9 mouse cellular contexts compared by ENCODE assay signal in the genomic region with DNA sequence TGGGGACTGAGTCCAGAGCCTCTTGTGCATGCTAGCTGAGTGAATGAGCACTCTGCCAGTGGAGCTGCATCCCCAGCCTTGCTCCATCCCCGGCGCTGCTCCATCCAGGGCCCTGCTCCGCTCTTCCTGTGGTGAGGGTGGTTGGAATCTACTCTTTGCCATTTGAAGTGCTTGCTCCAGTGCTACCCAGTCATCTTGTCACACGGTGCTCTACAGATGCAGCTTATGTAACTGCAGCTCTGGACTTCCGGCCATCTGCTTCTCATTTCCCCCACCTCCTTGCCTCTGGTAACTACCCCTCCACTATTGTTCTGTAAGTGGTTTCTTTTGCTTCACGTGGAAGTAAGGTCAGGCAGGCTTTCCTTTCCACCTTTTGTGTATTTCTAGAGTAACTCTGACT. TPM values are rescaled to one million over a fixed set of nuclear protein-coding genes. Genes with fewer than 3 reads are reported as not detected.
A peak's percentile ranks its signal among the peaks of the same experiment; 100 is the strongest.
DNase-seq lines count a peak whose midpoint lies in the region; ATAC-seq lines count a peak whose summit lies in the region.
"Had no signal": no experiment of that assay in that cellular context is flagged by ENCODE, and none has a peak within 500 bp of the region (broad histone marks: within the 10 kb centered on the region; RNA-seq: fewer than 3 reads in every experiment).

No protein-coding gene starts in this region.

- DNase-seq in kidney, adult 9 months: peak; percentile 31
- no peak for DNase-seq in kidney, postnatal 14 days
- DNase-seq in A20 (ENCODE audit: low read depth, low spot score) (peak; percentile 35), MN1 (ENCODE audit: low spot score) (no peak)
- peak; percentile 10 for DNase-seq in embryo, embryonic 9.5 days (ENCODE audit: extremely low spot score)
- peak; percentile 58 for DNase-seq in lung, postnatal 36 days
- DNase-seq in adrenal gland, postnatal 36 days: no peak

- ATAC-seq in activated CD4-positive, CD25-positive, alpha-beta regulatory T cell, adult 4 months: no peak

RNA-seq across cellular contexts. Expression of a gene that starts 3.7 kb away (rescaled TPM):
- not detected for total RNA-seq in adrenal gland, postnatal 36 days (2021)
- polyA plus RNA-seq in activated CD4-positive, CD25-positive, alpha-beta regulatory T cell, adult 4 months (2017; shearing (Covaris generic)): not detected
- total RNA-seq: left cerebral cortex, postnatal 14 days had no signal

RNA-seq across cellular contexts. Expression of a gene that starts 5.4 kb away (rescaled TPM):
- total RNA-seq in adrenal gland, postnatal 36 days (2021): 10 to 100 TPM; 16.7 to 20.1 TPM
- polyA plus RNA-seq in activated CD4-positive, CD25-positive, alpha-beta regulatory T cell, adult 4 months (2017; shearing (Covaris generic)): 1 to 10 TPM; 5.1 to 8.3 TPM

Comparison
In these comparisons a context has a peak if more than half of its experiments do, and no peak if none do; other contexts are left out.
1. DNase-seq: peak in kidney, adult 9 months (single experiment), A20 (single experiment), embryo, embryonic 9.5 days (single experiment) and lung, postnatal 36 days (single experiment); none in kidney, postnatal 14 days (single experiment), adrenal gland, postnatal 36 days (0 of 2) and MN1 (single experiment).